Mouse (Mus musculus): ENCODE measurements around the gene Capns2. TPM values are rescaled to one million over a fixed set of nuclear protein-coding genes. Genes with fewer than 3 reads are reported as not detected.
"Not testable (repeated sequence)": the region's sequence is repeated elsewhere in the genome, so short reads cannot be mapped to it uniquely, and the experiment has no call there.

Gene Capns2
- 1 to 10 TPM; 2.1 to 2.2 TPM for total RNA-seq (2021)

GRCm38 (mm10) chr8:92901107-92901506, at the start of gene Capns2:
Gene Capns2 (plus strand): TSS chr8:92901407.
- intact Hi-C loops (cut with DNase I), result no loop called here

GRCm38 (mm10) chr8:92853188-92853983, 47.8 kb upstream of the Capns2 start:
- intact Hi-C loops (cut with DNase I), result no loop called here
- no peak for DNase-seq

More at GRCm38 (mm10) chr8:92901107-92901506, at the start of gene Capns2:
- DNase-seq, result no peak

- intact Hi-C loops (cut with DNase I), result no loop called here
- no peak for DNase-seq
Observed at GRCm38 (mm10) chr8:92854673-92855072, 46.5 kb upstream of the Capns2 start.

GRCm38 (mm10) chr8:92855171-92855894, 45.9 kb upstream of the Capns2 start, which contains the start of gene Lpcat2:
Gene Lpcat2 (plus strand): TSS chr8:92855339.
- intact Hi-C loops (cut with DNase I), result no loop called here
- DNase-seq, result peak; percentile 69

GRCm38 (mm10) chr8:92856273-92856986, 44.8 kb upstream of the Capns2 start:
- no peak for DNase-seq
- intact Hi-C loops (cut with DNase I), result no loop called here

GRCm38 (mm10) chr8:92858475-92859182, 42.6 kb upstream of the Capns2 start:
- no peak for DNase-seq
- intact Hi-C loops (cut with DNase I), result no loop called here

GRCm38 (mm10) chr8:92861977-92862376, 39.2 kb upstream of the Capns2 start:
- DNase-seq, result no peak
- intact Hi-C loops (cut with DNase I), result no loop called here

- intact Hi-C loops (cut with DNase I), result no loop called here
- no peak for DNase-seq
Observed at GRCm38 (mm10) chr8:92870281-92870680, 30.9 kb upstream of the Capns2 start.

GRCm38 (mm10) chr8:92872063-92872759, 29.0 kb upstream of the Capns2 start:
- intact Hi-C loops (cut with DNase I), result no loop called here
- no peak for DNase-seq

- intact Hi-C loops (cut with DNase I), result no loop called here
- DNase-seq, result no peak
Observed at GRCm38 (mm10) chr8:92875795-92876194, 25.4 kb upstream of the Capns2 start.

- intact Hi-C loops (cut with DNase I), result loop anchor here (5.0 to 10.0 kb wide), 2 partner anchors 64 to 114 kb away; no protein-coding TSS in a partner anchor
- no peak for DNase-seq
Observed at GRCm38 (mm10) chr8:92881247-92881646, 20.0 kb upstream of the Capns2 start.

GRCm38 (mm10) chr8:92883771-92884170, 17.4 kb upstream of the Capns2 start:
- intact Hi-C loops (cut with DNase I), result loop anchor here (5.0 to 10.0 kb wide), 2 partner anchors 66 to 111 kb away; no protein-coding TSS in a partner anchor
- no peak for DNase-seq

GRCm38 (mm10) chr8:92892216-92892615, 9.0 kb upstream of the Capns2 start:
- DNase-seq; intact Hi-C loops (cut with DNase I): not testable (repeated sequence)

GRCm38 (mm10) chr8:92893870-92894269, 7.3 kb upstream of the Capns2 start:
- intact Hi-C loops (cut with DNase I), result no loop called here
- DNase-seq, result no peak

- intact Hi-C loops (cut with DNase I), result no loop called here
- no peak for DNase-seq
Observed at GRCm38 (mm10) chr8:92895053-92895452, 6.2 kb upstream of the Capns2 start.

GRCm38 (mm10) chr8:92896056-92896455, 5.2 kb upstream of the Capns2 start:
- intact Hi-C loops (cut with DNase I), result no loop called here
- no peak for DNase-seq

- intact Hi-C loops (cut with DNase I), result no loop called here
- DNase-seq, result no peak
Observed at GRCm38 (mm10) chr8:92896611-92897010, 4.6 kb upstream of the Capns2 start.

GRCm38 (mm10) chr8:92897794-92898193, 3.4 kb upstream of the Capns2 start:
- intact Hi-C loops (cut with DNase I), result no loop called here
- DNase-seq, result no peak

- intact Hi-C loops (cut with DNase I), result no loop called here
- DNase-seq, result no peak
Observed at GRCm38 (mm10) chr8:92899590-92899989, 1.6 kb upstream of the Capns2 start.

GRCm38 (mm10) chr8:92902981-92903380, 1.8 kb downstream of the Capns2 start:
- intact Hi-C loops (cut with DNase I), result no loop called here
- peak; percentile 23 for DNase-seq

All from left cerebral cortex, postnatal 4 days (tissue).